Mouse (Mus musculus) urinary bladder, postnatal 10 days (tissue): ENCODE data around the gene Zc3hc1.
A peak's percentile ranks its signal among the peaks of the same experiment; 100 is the strongest.
"Not testable (repeated sequence)": the region's sequence is repeated elsewhere in the genome, so short reads cannot be mapped to it uniquely, and the experiment has no call there.

Experiments
- DNase-seq: peaks from one replicate; pipeline ENCODE4 v3.0.0; 2022; ENCODE audit warnings: low spot score

The Zc3hc1 gene

DNA sequence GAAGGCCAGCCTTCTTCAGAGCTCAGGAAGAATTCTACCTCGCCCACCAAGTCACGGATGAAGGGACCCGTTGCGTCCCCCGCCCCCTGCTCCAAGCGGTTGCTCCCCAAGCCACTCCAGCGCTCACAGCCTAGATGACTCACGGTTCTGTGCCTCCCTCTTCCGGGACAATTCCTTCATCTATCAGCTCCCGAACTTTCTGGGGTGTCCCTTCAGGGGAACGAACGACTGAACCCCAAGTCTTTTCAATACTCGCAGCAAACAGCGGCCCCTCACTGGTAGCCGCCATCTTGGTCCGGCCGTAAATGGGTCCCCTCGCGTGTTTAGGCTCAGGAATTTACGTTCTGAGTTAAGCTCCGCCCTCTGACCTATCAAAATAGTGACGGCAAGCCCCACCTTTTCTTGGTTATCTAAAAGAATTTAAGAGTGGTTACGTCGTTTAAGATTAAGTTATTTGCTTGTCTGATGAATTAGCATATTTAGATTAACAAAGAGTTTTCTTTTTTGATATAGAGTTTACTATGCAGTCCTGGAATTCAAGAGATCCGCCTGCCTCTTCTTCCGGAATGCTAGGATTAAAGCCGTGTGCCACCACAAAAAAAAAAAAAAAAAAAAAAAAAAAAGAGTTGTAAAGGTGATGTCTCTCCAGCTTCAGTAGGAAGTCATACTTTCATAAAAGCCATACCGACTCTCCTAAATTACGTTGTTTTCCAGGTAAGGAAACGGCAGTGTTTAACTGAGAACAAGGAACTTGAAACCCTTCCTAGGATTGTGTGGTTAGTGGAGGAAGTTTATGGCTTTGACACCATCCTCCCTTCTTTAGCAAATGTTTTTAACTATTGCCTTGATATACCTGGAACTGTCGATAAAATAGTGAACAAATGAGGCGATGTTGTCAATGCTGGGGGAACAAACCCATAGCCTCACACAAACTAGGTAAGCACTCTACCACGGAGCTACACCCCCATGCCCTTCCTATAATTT lies at the start of gene Zc3hc1:
Zc3hc1 (minus strand) TSS at position 315 of the 984 bp plus-strand sequence.
- DNase-seq = no peak

DNA sequence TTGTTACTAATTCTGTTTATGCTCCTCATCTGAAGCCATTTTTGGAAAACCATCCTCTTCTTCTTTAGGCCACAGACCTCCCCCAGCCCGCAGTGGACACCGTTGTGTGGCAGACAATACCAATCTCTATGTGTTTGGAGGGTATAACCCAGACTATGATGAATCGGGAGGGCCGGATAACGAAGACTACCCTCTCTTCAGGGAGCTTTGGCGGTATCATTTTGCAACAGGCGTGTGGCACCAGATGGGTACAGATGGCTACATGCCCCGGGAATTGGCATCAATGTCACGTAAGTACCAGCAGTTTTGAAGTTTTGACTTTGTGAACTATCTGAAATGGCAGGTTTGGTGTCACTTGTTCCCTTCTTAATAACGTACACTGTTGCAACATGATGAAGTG lies 48.7 kb upstream of the Zc3hc1 start:
- no peak for DNase-seq

DNA sequence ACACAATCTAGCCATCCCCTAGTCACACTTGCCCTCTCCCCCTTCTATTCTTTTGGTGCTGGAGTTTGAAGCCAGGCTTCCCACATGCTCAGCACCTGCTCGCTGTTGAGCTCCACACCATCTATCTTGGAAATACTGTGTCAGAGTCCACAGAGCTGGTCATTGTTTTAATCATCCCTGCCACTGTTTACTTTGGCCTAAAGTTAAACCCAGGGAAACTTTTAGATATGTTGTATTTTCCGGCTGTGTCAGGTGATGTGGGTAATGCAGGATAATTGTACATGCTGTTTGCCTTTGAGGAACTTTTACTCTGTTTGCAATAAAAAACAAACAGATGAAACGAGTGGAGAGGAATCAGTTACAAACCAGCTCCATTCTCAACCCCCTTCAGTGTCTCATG lies 46.2 kb upstream of the Zc3hc1 start:
- DNase-seq = no peak

DNA sequence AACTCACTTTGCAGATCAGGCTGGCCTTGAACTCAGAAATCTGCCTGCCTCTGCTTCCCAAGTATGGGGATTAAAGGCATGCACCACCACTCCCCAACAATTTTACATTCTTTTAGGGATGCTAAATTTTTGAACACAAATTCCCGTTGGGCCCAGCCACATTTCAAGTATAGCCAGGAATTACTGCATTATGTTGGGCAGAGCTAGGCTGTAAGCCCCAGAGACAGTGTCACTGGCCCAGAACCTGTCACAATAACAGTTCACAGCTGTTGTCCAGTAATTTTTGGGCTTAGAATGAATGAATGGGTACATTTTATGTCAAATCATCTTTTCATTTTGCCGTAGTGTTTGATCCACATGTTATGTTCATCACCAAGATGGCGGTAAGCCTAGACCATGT lies 45.6 kb upstream of the Zc3hc1 start:
- no peak for DNase-seq

DNA sequence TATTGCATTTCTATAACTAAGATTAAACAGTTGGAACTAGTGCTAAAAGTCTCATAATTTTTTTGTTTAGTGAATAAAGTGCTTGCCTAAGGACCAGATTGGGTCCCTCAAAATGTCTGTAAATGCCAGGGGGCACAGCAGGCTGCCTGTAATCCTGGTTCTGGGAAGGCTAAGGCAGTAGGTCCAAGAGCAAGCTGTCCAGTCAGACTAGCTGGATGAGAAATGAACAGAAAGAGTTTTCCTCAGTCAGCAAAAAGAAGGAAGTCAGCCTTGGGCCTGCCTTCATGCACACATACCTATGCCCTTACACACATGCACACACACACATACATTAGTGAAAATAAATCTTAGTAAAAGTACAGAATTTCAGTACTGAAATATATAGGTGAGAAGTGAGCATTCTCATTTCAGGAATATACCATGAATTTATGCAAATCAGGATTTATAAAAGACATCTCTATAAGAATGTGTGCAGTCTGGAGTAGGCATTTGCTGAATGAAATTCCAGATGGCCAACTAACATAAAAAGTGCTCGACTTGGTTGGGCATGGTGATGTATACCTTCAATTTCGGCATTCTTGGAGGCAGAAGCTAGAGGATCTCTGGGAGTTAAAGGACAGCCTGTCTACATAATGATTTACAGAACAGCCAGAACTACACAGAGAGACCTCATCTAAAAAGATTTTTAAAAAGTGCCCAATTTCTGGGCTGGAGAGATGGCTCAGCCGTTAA lies 41.8 kb upstream of the Zc3hc1 start:
- DNase-seq = no peak

DNA sequence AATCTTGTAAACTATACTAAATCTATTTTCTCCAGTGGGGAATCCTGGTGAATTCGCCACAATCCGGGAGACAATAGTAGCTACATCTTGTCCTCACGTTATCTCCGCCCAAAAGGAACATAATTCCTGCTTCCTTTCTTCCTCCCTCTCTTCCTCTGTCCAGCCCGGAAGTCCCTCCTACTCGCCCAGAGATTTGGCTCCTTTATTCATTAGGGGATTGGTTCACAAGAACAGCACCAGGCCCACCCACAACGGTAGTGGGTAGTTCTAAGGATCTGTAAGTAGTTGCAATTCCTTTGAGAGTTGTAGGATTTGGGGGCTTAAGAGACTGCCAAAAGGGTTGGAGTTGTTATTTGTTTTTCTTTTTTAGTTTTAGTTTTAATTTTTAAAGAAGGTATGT lies 26.0 kb upstream of the Zc3hc1 start:
- DNase-seq = no peak

DNA sequence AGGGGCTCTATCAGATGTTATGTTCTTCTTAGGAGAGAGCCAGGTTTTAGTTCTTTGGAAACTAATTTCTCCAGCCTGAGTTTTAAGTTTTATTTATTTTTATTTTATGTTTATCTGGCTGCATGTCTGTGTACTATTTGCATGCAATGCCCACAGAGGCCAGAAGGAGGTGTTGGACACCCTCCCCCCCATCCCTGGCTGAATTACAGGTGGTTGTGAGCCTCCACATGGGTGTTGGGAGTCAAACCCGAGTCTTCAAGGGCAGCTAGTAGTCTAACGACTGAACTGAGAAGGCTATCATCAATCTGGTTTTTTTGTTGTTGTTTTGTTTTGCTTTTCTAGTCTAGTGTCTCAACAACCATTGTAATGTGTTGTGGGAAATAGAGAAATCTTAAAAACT lies 25.3 kb upstream of the Zc3hc1 start:
- no peak for DNase-seq

DNA sequence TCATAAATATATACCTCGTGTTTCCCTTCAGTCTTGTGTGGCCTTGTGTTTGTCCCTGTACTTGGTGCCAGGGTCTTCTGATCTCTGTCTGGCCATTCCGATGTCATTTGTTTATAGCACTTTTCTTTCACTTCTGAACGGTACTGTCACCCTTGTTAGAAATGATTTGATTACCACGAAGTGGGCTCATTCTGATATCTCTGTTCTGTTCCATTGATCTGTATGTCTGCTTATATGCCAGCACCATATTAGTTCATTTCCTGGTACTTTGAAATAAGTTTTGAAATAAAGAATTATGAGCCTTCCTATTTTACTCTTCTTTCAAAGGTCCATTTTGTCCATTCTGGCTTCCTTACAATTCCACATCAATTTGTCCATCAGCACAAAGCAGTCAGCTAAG lies 20.5 kb upstream of the Zc3hc1 start:
- no peak for DNase-seq

DNA sequence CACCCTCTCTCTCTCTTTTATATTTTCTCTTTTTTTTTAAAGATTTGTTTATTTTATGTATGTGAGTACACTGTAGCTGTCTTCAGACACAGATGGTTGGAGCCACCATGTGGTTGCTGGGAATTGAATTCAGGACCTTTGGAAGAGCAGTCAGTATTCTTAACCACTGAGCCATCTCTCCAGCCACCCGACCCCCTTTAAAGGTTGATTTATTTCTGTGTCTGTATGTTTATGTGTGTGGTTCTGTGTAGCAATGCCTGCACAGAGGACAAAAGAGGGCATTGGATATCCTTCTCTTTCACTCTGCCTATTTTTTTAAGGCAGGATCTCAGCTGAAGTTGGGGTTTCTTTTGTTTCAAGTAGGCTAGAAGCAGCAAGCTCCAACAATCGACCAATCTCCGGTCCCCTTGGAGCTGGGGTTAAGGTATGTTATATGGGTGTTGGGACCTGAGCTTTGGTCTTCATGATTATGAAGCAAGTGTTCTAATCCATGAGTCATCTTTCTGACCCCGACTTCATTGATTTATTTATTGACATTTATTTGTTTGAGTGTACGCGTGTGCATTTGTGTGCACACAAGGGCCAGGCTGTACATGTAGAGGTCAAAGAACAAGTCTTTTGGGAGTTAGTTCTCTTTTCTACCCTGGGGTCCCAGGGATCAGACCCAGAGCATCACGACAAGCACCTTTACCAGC lies 18.7 kb upstream of the Zc3hc1 start:
- DNase-seq = no peak

DNA sequence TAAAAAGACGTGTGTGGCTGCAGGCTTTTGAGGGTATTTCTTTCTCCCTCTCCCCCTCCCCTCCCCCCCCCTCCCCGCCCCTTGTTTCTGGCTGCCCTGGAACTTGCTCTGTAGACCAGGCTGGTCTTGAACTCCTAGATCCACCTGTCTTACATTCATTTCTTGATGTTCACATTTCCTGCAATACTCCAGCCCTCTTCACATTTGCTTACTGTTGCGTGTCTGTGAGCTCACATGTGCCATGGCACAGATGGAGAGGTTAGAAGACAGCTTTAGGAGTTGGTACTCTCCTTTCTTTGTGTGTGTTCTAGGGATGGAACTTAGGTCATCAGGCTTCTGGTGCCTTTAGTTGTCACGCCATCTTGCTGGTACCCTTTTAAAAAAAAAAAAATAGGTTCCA lies 17.4 kb upstream of the Zc3hc1 start:
- no peak for DNase-seq

DNA sequence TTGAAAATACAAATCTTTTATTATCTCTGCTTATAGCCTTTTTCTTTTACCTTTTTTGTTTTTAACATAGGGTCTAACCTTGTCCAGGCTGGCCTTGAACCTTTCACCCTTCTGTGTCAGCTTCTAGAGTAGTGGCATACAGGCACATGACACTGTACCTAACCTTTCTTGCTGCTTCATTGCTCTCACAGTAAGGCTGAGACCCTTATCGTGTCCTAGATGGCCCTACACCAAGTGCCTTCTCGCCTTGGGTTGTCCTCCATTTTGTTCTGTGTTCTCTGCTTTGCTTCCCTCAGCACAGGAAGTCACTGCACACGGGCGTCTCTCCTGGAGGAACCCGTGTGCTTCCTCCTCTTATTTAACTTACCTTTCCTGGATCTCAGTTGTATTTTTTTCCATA lies 13.8 kb upstream of the Zc3hc1 start:
- no peak for DNase-seq

DNA sequence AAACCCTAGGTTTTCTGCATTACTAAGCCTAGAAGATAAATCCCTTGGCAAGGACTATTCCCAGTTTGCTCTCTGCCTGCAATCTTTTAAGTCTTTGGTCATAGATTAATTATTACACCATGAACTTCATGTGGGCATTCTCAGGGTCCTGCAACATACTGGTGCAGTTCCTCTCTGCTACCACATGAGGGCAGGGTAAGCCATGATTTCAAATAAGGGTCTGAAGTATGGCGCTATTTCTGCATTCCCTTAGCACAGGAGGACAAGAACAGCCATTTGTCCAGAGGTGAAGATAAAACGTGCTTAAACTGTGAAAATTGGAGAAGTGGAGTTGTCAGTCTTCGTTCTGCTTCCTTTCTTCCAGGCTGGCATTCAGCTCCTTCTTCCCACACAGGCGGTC lies 12.6 kb upstream of the Zc3hc1 start:
- no peak for DNase-seq

DNA sequence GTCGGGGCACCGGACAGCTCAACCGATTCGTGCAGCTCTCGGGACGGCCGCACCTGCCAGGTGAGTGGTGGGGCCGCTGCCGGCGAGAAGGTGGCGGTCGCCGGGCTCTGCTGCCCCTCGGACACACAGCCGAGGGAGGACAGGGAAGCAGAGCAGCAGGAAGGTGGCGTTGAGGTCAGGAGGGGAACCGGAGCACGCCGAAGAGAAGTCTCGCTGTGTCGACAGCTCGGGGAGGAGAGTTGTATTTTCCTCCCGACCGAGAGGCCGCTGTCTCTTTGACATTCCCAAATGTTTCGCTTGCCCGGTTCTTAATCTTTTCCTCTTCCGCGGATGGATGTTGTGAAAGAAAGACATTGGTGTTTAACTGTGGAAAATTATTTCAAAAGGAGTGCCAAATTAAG lies 11.3 kb upstream of the Zc3hc1 start:
- DNase-seq = no peak

DNA sequence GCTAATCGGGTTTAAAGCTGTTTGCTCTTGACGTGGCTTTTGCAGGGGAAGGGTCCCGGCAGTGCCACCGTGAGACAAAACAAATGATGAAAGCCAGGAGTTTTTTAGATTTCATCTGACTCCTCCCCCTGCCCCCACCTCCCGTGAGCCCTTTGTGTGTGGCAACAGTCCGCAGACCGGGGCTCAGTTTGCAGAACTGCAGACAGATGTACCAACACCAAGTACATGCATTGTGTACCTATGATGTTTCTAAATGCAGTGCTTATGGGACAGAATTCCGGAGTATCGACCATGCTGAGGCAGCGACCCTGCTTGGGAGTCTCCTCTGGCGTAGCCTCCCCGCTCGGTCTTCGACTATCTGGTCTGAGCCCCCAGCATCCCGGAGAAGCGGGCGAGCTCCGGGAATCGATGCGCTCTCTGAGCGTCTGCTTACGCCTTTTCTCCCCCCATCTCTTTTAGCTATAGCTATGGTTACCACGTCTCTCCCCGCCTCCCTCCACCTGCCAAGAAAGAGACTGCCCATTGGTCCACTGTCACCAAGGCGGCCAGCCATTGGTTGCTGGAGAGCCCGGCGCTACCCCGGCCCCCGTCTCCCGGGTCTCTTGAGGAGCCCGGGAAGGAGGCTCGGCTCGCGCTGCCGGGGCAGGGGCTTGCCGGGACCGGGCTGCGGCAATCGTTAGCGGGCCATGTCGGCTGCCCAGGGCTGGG lies 10.6 kb upstream of the Zc3hc1 start, which contains the start of gene Klhdc10:
Klhdc10 (plus strand) TSS at position 561 of the 708 bp plus-strand sequence.
- peak; percentile 98 for DNase-seq

DNA sequence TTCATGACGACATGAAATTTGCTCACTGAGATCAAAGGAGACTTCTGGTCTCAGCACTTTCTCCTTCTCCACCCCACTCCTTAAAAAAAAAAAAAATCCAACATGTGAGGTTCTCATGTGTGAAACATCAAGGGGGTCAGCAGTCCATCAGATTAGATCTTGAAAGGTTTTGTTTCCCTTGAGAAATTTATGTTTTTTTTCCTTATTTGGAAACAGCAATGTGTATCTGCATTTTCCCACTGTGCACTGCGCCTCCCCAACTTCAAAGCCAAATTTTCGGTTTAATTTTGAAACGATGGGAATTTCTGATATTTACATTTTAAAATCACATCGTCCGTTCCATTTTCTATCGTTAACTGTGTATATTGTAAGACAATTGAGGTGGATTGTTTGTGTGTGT lies 9.9 kb upstream of the Zc3hc1 start:
- no peak for DNase-seq

DNA sequence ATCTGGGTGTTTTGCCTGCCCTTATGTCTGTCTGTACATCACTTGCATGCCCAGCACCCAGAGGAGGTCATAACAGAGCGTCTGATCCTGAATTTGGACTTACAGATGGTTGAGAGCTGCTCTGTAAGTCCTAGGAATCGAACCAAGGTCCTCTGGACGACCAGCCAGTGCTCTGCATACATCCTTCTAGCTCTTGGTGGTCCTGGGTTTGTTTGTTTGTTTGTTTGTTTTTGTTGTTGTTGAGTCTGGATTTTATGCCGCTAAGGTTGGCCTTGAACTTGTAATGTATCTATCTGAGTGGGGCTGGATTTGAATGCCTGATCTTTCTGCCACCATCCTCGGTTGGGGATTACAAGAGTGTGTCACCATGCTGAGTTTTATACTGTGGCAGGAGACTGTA lies 9.3 kb upstream of the Zc3hc1 start:
- DNase-seq = no peak

DNA sequence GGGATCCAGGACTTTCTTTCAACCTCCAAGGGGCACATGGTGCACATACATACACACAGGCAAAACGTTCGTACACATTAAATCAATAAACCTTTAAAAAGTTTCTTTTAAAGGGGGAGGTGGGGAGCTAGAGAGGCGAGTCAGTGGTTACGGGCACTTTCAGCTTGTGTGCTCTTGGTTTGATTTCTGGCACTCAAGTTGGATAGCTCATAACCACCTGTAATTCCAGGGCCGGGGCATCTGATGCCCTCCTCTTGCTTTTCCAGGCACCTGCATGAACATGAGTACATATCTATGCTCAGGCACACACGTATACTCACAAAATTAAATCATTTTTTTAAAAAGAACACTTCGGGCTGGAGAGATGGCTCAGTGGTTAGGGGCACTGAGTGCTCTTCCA lies 1.2 kb upstream of the Zc3hc1 start:
- DNase-seq = no peak

DNA sequence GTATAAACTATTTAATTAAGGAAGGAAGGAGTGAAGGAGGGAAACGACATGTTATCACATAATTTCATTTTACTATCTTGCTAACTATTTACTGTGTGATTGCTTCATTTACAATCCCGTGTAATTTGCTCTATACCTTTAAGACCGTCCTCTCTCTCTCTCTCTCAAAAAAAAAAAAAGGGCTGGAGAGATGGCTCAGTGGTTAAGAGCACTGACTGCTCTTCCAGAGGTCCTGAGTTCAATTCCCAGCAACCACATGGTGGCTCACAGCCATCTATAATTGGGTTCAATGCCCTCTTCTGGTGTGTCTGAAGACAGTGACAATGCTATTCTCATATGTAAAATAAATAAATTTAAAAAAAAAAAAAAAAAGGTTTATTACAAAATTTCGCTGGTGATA lies 557 bp downstream of the Zc3hc1 start:
- DNase-seq = not testable (repeated sequence)

DNA sequence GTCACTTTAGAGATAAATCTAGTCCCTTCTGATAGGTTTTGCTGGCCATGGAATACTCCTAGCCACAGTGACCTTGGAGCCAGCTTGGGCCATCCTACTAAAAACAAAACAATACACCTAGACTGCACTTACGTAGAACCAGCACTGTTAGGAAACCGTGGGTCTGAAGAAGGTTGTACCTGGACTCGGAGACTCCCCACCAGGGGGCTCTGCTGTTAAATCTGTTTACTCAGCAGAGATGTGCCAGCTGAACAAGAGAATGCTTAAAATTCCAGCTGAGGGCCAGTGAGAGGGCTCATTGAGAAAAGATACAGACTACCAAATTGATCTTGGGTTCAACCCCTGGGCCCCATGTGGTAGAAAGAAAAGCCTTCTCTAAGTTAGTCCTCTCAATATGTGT lies 9.7 kb downstream of the Zc3hc1 start:
- no peak for DNase-seq

DNA sequence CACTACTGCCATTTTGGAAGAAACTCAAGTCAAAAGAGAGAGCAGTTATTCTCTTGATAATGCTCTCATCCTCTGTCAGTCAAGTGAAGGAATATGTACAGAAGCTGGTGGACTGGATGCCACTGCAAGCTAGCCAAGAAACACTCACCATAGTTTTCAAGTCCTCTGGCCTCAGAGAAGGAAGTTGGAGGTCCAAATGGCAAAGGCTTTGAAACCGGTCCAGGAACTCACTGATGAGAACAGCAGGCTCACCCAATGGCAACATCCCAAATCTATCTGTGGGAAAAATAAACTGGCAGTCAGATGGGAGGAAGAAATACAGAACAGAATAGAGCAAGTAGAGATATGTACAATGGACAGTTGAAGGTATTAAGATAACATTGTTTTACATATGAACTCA lies 15.0 kb downstream of the Zc3hc1 start:
- DNase-seq = no peak

DNA sequence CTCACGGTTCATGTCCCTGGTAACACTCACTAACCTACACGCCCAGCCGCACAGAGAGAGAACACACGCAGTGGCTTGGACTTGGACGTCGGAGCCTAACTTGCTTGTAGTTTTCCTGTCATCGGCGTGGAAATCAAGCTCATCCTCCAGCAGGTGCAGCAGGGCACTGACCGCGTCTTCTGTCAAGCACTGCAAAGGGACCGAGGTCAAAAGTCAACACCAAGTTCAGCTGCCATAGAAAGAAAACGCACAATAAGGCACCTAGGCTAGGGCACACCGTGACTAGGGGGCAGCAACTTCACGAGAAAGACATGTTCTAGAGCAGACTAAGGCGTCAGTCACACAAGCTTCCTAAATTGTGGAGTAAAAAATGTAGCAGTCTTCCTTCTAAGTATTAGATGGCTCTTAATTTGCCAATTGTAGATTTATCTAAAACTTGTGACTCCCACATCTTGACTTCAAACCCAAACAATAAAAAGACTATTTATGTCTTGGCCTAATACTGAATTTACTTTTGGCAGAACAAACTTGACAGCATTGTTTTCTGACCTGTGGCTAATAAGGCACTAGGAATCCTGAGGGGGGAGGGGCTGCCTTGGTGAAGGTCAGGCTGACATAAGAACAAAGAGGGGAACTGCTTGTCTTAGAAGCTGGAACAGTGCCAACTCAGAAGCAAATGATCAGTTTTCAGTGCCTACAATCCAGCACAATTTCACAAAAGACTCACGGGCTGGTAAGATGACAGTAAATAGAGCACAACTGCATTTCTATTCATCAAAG lies 15.9 kb downstream of the Zc3hc1 start:
- no peak for DNase-seq
